Mouse (Mus musculus) mouse embryonic stem cell (cell line): ENCODE measurements around the gene Zfp276.
"Not testable (repeated sequence)": the region's sequence is repeated elsewhere in the genome, so short reads cannot be mapped to it uniquely, and the experiment has no call there.

Experiments
- in situ Hi-C, 2 experiments: fragments of 300-500 bp; cut with MboI; formaldehyde crosslinking; loops; 1 replicate in 1 of 2; 3 replicates in 1 of 2; pipeline ENCODE4 v1.14.3; 2019 to 2020; ENCODE audit warnings: low sequenced_read_pairs in 2 of 2, low pct_unique_long_range_greater_than_20kb in 1 of 2, mixed read lengths in 1 of 2; ENCODE audit not compliant: unreplicated experiment in 1 of 2

Zfp276 gene

DNA sequence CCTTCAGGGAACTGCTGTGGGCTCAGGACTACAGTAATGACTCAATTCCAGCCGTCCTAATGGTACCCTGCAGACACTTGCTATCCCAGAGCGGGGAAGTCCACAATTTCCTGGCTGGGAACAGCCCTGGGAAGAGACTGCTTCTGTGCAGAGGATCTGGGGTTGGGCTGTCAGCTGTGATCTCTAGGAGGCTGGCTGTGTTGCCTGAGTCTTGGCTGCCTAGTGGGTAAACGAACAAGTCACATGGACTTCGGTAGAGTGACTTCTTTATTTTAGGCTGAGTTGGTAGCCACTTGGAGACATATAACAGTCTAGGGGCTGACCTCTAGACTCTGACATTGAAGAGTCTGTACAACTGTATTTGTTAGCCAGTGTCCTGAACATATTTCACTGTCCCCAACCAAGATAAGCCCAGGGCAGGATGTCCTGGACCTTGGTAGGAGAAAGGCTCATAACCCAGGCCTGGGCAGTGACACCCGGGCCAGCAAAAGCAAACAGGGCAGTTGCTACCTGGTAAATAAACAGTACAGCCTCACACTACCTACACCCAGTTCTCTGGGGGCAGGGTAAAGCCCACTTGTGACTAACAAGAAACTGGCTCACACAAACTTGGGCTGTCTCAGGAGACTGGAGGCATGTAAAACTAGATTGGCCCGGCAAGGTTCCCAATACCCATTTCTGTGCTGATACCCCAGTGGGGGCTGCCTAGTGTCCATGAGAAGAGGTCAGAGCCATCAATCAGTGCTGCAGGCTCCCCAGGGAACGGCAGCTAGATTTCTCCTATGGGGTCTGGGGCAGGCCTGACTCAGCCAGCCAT, 11.7 kb upstream of the Zfp276 start:
- in situ Hi-C loops, result no loop called here

DNA sequence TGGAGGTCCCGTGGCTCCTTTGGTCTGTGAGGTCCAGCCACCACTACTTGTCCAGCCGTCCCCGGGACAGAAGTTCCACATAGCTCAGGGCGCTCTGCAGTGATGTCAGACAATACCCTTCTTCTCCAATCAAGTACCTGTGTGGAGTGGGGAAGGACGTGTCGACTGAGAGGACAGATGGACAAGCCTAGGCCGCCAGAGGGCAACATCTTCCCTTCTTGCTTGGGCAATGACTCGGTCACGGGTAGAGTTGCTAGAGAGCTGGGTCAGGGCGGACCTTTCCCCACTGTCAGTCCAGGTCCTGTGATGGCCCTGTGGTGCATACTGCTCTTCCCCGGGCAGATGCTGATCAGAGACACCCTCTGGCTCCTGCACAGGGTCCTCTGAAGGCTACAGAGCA, 10.9 kb upstream of the Zfp276 start:
- in situ Hi-C loops, result no loop called here

DNA sequence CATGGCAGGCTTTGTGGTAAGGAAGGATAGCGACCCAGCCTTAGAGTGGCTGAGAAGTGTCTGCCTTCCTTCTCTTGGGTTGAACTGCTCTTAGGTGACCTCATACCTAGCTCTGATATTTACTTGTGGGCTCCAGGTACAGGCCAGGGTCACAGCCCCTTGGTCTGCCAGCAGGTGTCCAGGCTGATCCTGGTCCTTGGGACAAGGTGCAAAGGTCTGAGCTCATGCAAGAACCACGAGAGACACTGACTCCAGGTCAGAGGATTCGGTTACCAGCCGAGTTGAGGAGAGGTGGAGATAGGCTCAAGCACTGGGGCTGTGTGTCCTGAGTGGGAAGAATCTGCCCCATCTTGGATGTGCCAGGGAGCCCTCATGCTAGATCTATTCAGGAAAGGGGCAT, 9.6 kb upstream of the Zfp276 start:
- in situ Hi-C loops, result no loop called here

DNA sequence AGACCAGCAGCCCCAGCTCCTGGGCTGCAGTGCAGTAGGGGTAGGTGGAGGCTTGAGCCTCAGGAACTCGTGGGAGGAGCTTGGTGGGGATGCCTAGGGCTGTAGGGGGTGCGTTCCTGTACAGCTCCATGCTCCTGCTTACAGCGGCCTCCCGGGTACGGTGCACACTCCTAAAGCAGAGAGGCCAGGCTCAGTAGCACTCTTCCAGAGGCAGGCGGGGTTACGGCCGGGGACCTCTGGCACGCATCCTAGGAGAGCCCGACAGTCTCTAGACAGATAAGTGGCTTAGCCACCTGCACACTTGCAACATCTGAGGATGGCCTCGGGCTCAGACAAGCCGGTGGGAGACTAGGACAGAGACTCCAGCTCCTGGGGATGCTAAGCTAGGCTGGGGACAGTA, 8.5 kb upstream of the Zfp276 start:
- in situ Hi-C loops, result no loop called here

DNA sequence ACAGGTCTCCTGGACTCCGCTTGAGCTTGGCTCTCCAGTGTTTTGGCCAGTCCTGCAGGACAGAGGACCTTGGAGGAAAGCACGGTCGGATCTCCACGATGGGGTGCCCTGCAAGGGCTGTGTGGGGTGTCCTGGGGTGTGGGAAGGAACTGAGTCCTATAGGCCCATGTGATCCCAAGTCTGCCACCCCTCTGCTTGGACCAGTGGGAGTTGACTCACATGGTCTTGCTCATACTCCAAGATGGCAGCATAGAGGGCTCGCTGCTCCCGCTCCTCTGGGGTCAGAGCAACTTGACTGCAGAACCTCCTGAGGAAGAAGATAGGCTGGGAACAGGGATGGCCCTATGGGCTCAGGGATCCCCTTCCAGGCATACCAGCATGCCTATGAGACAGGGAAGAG, 6.2 kb upstream of the Zfp276 start:
- in situ Hi-C loops, result no loop called here

DNA sequence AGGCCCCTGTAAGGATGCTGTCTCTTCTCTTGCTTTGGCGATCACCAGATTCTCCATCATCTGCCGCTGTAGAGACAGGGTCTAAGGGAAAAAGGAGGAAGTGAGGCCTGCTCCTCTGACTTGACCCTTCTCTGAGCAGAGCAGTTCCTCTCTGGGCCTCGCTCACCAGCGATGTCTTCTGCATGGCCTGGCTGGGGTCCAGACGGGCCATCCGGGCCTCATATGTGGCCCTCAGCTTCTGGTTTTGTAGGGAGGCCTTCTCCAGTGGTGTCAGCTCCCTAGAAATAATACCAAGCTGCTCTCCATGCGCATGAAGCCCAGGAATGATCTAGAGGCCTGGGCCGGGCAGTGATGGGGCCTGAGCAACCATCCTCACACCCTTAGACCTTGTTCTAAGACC, 5.4 kb upstream of the Zfp276 start:
- in situ Hi-C loops, result no loop called here

DNA sequence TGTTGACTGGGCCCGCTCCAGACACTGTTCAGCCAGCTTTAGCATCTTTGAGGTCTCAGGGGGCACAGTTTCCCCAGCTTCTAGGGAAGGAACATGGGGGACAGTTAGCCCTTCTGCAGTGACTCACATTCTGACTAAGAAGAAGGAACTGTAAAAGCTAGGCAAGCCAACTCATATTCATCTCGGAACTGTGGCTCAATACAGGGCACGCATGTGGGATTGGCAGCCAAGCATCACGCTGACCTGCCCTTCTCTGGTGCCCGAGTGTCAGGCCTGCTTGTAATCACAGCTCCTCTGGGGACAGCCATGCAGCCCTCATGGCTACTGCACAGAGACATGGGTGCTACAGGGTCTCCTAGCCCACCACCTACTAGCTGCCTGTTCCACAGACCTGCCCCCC, 3.1 kb upstream of the Zfp276 start:
- in situ Hi-C loops, result no loop called here

DNA sequence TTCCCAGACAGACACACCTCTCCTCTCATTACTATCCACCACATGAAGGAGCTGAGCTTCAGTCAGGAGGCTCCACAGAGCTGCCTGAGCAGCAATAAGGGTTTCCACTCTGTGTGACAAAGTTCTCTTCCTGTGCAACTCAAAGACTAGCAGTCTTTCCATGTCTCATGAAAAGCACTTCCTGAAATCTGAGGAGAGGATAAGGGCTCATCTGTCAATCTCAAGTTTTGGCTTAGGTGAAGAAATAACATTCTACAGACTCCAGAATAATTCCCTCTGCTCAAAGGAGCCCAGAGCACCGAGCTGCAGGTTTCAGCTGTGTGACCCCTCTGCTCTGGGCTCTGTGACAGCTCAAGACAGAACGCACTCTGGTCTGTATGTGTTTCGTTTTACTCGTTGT, 1.1 kb upstream of the Zfp276 start:
- in situ Hi-C loops, result no loop called here

DNA sequence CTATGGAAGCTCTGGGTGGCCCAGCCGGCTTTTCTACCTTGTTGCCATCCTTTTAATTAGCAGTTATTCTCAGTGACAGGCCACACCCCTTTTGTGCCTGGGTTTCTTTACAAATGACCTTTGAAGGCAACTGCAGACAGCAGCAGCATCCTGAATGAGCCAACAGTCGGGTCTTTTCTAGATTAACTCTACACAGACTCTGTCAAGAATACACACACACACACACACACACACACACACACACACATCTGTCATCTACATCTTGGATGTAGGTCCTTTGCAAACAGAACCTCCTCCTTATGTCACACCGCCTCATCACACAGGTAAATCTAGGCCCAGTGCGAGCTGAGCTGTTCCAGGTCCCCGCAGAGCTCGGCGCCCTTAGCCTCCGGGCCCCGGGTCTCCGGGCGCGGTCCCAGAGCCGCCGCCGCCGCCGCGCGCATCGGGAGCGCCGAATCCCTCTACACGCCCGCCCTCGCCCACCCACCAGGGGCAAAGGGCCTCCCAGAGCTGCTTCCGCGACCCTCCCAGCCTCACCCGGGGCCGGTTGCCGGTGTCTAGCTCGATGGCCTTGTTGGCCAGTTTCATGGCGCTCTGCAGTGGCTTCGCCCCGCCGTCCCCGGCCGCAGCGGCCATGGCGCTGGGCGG, 420 bp upstream of the Zfp276 start:
- in situ Hi-C loops, result no loop called here

DNA sequence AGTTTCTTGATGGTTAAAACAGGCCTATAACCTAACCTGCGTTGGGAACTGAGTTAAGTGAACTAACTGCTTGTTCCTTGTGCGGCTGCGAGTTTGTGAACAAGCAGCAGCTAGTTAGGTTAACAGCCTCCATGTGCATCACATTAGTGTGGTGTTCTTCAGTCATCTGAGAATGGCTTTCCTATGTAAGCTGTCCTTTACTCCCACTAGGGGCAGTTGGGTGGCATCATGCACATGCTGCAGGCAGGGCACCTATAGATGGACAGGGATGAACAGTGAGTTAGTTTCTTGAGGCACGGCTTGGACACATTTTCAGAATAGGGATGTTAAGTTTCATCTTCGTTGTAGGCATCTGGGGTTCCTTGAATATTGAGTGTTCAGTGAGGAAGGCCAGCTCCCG, 1.2 kb downstream of the Zfp276 start:
- in situ Hi-C loops, result no loop called here

DNA sequence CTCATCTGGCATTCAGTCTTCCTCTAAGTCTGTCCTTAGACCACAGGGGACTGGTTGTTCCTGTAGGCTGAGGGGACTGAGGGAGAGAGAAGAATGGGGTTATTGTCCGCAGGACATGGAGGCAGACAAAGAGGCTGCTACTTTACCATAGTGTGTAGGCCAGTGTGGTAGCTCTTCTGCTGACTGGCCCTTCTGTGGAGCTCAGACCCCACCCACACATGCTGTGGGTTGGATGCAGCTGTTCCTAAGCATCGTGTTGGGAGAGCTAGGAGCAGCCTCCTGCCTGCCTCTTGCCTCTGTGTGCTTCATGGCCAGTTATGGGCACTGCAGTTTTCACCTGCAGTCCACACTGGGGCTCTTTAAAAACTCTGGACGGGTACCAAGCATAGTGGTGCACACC, 3.1 kb downstream of the Zfp276 start:
- in situ Hi-C loops, result no loop called here

DNA sequence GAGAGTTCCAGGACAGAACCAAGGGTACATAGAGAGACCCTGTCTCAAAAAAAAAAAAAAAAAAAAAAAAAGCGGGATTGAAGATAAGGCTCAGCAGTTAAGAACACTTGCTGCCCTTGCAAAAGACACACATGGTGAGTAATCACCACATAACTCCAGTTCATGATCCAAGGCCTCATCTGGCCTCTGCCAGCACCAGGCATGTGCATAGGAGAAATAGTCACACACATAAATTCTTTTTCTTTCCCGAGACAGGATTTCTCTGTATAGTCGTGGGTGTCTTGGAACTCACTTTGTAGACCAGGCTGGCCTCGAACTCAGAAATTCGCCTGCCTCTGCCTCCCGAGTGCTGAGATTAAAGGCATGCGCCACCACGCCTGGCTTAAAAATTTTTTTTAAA, 3.6 kb downstream of the Zfp276 start:
- in situ Hi-C loops, result not testable (repeated sequence)

DNA sequence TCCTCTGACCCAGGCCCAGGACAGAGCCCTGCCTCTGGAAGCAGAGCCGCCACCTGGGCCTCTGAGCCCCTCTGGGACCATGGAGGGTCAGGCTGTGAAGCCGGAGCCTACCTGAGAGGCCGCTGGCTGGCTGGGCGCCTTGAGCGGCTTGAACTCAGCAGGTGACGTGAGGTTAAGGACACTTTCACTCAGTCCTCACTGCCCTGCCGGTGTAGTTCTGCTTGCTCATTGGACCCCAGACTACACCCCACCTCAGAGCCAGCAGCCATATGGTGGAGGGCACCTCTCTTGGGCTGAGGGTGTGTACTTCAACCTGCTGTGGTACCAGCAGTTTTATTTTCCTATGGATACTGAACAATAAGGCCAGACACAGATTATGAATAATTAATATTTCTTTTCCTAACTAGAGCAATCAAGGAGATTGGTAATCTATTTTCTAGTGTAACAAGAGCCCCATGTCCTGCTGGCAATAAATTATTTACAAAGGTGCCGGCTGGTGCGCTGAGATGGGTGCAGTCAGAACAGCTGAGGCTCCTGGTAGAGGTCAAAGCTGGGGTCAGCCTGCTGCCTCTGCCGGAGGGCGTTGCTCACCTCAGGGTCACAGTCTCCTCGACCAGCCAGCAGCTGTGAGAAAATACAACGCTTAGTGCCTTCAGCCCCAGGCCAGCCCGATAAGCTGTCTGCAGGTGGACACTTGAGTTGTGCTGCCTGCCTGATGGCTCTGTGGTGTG, 14.1 kb downstream of the Zfp276 start:
- in situ Hi-C loops, result no loop called here

DNA sequence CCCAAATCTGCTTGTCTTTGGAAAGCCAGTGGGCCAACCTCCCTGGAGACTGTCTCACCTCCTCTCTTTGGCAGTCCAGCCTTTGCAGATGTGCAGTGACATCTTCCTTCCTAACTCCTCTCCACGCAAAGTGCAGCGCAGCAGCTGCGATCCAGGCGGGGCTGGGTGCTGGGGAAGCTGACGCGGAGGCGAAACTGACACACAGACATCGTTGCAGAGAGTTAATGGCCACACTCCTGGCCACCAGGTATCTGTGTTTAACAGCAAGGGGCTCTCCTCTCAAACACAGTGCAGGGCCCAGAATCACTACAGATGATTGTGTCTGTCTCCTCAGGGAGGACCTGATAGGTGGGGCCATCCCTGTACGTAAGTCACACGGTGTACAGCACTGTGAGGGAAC, 17.2 kb downstream of the Zfp276 start:
- in situ Hi-C loops, result no loop called here

DNA sequence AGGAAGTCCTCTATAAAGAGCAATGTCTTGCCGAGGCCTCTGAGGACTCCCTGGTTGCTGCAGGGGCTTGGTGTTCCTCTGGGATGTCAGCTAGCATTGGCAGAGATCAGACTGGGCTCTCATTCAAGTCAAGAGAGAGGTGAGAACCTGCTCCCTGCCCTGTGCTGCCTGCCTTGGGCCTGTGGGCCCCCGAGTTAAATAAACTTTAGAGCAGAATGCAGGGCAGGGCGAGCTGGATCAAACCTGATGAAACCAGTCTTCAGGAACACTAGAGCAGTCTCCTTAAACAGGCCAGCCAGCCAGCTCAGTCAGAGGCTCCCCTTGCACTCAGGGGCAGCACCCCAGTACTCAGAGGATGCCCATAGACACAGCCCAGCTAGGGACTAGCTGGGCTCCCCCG, 17.9 kb downstream of the Zfp276 start:
- in situ Hi-C loops, result no loop called here

DNA sequence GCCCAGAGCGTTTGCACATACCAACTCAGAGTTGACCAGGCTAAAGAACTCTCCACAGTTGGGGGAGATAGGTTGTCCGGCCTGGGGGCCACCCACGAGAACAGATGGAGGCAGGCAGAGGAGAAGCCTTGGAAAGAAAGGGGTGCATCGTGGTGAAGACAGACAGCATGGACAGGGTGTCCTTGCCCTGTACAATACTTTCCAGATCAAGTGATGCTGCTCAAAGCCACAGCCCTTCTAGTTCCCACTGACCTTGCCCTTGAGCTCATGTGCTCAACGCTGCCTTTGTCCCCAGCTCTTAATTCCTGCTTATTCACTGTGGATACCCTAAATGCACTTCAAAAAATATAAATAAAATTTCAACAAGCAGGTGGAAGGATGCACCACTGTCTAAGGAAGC, 20.5 kb downstream of the Zfp276 start:
- in situ Hi-C loops, result no loop called here

DNA sequence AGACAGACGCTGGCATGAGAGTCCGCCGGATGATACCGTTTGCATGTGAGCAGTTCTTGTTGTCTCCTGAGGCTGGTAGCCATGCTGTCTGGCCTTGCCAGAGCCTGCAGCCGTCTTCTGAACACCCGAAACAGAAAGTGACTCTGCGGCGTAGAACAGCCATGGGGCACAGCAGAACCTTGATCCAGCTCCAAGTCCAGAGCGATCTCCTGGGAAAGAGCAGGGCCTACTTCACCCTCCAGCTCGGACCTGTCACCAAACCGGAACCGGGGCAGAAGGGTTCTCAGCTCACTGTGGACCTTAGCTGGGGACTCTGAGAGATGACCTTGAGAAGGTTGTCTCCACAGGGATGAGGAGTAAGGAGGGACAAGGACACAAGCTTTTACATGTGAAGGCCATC, 21.1 kb downstream of the Zfp276 start:
- in situ Hi-C loops, result no loop called here

DNA sequence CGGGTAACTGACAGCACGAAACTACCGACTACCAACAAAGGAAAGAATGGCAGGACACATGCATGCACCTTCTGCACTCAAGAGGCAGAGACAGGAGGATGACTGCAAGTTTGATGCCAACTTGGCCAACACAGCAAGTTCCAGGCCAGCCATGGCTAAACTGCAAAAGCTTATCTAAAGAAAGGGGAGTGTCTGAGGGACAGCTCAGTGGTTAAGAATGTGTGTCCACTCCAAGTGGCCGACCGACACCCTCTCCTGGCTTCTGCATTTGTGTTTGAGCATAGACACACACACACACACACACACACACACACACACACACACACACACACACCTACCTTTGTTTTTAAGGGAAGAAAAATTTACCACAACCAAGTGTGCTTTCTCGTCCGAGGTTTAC, 24.4 kb downstream of the Zfp276 start:
- in situ Hi-C loops, result no loop called here

DNA sequence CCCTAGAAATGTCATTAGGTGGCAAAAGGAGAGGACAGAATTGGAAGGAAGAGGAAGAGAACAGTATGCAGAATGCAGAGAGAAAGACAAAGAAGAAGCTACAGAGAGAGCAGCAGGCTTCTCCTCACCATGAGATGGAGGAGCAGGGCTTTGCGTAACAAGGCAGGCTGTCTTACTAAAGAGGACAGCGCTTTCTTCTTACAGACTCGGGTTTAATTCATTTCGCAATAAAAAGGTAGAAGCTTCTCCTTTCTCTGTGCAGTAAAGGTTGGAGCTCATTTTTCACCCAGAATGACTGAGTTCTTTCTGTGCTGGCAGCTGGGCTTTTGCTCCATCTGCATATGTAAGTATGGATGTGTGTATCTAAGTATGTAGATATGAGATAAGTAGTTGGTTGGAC, 25.8 kb downstream of the Zfp276 start:
- in situ Hi-C loops, result no loop called here
